Mouse (Mus musculus): ENCODE results near the gene Vangl2.

Gene Vangl2

GRCm38 (mm10) chr1:172029914-172030313, 1.7 kb upstream of the Vangl2 start:
- 92% methylated on average over 2 of the region's 2 CpGs for WGBS

- WGBS: 32% methylated on average over 10 of the region's 10 CpGs
Observed at GRCm38 (mm10) chr1:172027809-172028102, 488 bp downstream of the Vangl2 start.

- WGBS: 2% methylated on average over 51 of the region's 54 CpGs
Observed at GRCm38 (mm10) chr1:172027010-172027808, 1.0 kb downstream of the Vangl2 start.

- WGBS: 6% methylated on average over 23 of the region's 23 CpGs
Observed at GRCm38 (mm10) chr1:172026201-172026901, 1.9 kb downstream of the Vangl2 start.

- WGBS: 62% methylated on average over 8 of the region's 8 CpGs
Observed at GRCm38 (mm10) chr1:172025201-172025904, 2.9 kb downstream of the Vangl2 start.

GRCm38 (mm10) chr1:172024140-172024895, 3.9 kb downstream of the Vangl2 start:
- 77% methylated on average over 9 of the region's 9 CpGs for WGBS

GRCm38 (mm10) chr1:172019863-172020521, 8.3 kb downstream of the Vangl2 start:
- 58% methylated on average over 10 of the region's 10 CpGs for WGBS

- WGBS: 83% methylated on average over 4 of the region's 4 CpGs
Observed at GRCm38 (mm10) chr1:172019339-172019738, 8.9 kb downstream of the Vangl2 start.

GRCm38 (mm10) chr1:172018336-172019311, 9.6 kb downstream of the Vangl2 start:
- WGBS: 87% methylated on average over 9 of the region's 9 CpGs

- 76% methylated on average over 6 of the region's 6 CpGs for WGBS
Observed at GRCm38 (mm10) chr1:172017517-172018070, 10.7 kb downstream of the Vangl2 start.

- WGBS: 54% methylated on average over 6 of the region's 6 CpGs
Observed at GRCm38 (mm10) chr1:172016660-172017516, 11.4 kb downstream of the Vangl2 start.

GRCm38 (mm10) chr1:172016031-172016430, 12.2 kb downstream of the Vangl2 start:
- 32% methylated on average over 8 of the region's 8 CpGs for WGBS

- WGBS: 63% methylated on average over 9 of the region's 9 CpGs
Observed at GRCm38 (mm10) chr1:172015312-172015939, 12.8 kb downstream of the Vangl2 start.

GRCm38 (mm10) chr1:172014771-172015170, 13.5 kb downstream of the Vangl2 start:
- 68% methylated on average over 9 of the region's 9 CpGs for WGBS

- 10% methylated on average over 5 of the region's 5 CpGs for WGBS
Observed at GRCm38 (mm10) chr1:172012030-172012429, 16.2 kb downstream of the Vangl2 start.

- WGBS: 82% methylated on average over 20 of the region's 20 CpGs
Observed at GRCm38 (mm10) chr1:172010042-172010824, 18.0 kb downstream of the Vangl2 start.

- WGBS: 97% methylated on average over 21 of the region's 21 CpGs
Observed at GRCm38 (mm10) chr1:172009406-172009805, 18.8 kb downstream of the Vangl2 start.

GRCm38 (mm10) chr1:172008351-172008750, 19.9 kb downstream of the Vangl2 start:
- WGBS: 92% methylated on average over 9 of the region's 9 CpGs

Measured in cerebral cortex, adult 2 months (tissue).